Mouse (Mus musculus) lung, adult 2 months (tissue): Measurements from ENCODE around the gene Rbm28.

Experiments used
- CTCF ChIP-seq: fragments of 200-500 bp; IDR thresholded peaks from 2 replicates; pipeline ENCODE4 v1.5.1; 2011; ENCODE audit warnings: mild to moderate bottlenecking, low read length, control low read depth; ENCODE audit not compliant: insufficient read depth
- POLR2A ChIP-seq: fragments of 200-500 bp; IDR thresholded peaks from 2 replicates; pipeline ENCODE4 v1.6.1; 2011; ENCODE audit warnings: low read depth, mild to moderate bottlenecking, control low read depth, low read length, borderline replicate concordance; ENCODE audit errors: extremely low read depth

DNA sequence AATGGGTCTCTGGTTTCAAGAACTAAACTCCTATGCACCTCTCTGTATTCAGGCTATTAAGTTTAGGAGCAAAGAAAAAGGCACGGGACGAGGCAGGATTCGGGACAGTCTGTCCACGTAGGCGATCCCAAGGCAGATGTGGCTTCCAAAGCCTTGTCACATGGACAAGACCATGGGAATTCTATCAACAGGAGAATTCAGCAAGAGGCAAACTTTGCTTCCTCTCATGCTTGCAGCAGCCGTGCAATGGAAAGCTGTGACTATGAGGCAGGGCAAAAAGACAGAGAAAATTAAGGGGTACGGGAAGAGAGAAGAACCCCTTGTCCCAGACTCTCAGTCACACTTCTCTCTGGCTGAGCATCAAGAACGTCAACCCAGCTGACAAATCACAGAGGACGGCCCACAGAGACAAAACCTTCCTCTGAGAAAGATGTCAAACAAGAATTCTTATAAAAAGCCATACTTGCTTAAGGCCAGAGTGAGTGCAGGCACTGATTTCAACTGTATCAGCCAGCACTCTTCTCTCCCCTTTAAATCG lies 82.9 kb downstream of the Rbm28 start:
- no peak for TF ChIP-seq POLR2A
- TF ChIP-seq CTCF = no peak
